Comparison of ENCODE assay signal across 10 mouse cellular contexts in the genomic region with DNA sequence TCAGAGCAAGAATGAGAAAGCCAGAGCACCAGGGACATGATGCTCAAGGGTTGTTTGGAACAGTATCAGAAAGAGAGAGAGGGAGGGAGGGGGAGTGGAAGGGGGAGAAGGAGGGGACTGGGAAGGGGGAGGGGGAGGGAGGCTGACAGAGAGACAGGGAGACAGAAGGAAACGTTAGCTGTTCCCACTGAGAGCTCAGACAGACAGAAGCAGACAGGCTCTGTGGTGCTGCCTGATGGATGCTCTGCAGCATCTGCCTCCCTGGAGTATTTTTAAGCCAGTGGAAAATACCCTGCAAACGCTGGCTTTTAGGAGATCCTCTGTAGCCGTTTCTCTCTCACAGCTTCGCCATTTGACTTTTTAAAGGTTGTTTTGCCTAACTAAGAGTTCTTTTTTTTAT. TPM values are rescaled to one million over a fixed set of nuclear protein-coding genes. Genes with fewer than 3 reads are reported as not detected.
A peak's percentile ranks its signal among the peaks of the same experiment; 100 is the strongest.
DNase-seq lines count a peak whose midpoint lies in the region; ATAC-seq and TF ChIP-seq lines count a peak whose summit lies in the region.
"Had no signal": no experiment of that assay in that cellular context is flagged by ENCODE, and none has a peak within 500 bp of the region (broad histone marks: within the 10 kb centered on the region; RNA-seq: fewer than 3 reads in every experiment).

No protein-coding gene starts in this region.

- 46% methylated on average over 4 of the region's 4 CpGs for WGBS in kidney, postnatal 0 days

- no peak overlapping the region for H3K4me2 ChIP-seq in kidney, postnatal 0 days (ENCODE audit: low read length)
- H3K4me2 ChIP-seq: embryonic facial prominence, embryonic 13.5 days; liver, embryonic 13.5 days had no signal

- no peaks in the 10 kb centered on the region for H3K9me3 ChIP-seq in kidney, postnatal 0 days (replicated peaks; ENCODE audit: low read length)
- H3K9me3 ChIP-seq: embryonic facial prominence, embryonic 13.5 days; liver, embryonic 13.5 days had no signal

- no peaks in the 10 kb centered on the region for H3K4me1 ChIP-seq in kidney, postnatal 0 days (replicated peaks; ENCODE audit: insufficient read depth, low read length)
- H3K4me1 ChIP-seq: liver, embryonic 13.5 days had no signal

- no peak overlapping the region for H3K27ac ChIP-seq in kidney, postnatal 0 days
- H3K27ac ChIP-seq: embryonic facial prominence, embryonic 13.5 days; liver, embryonic 13.5 days had no signal

- intact Hi-C loops in left cerebral cortex, postnatal 25 days (cut with DNase I) = no loop called here

- ATAC-seq in kidney, postnatal 0 days (replicated peaks; ENCODE audit: low FRiP score, low read depth) = no peak

- no peaks in the 10 kb centered on the region for H3K27me3 ChIP-seq in kidney, postnatal 0 days (ENCODE audit: insufficient read depth, low read length)
- H3K27me3 ChIP-seq: embryonic facial prominence, embryonic 13.5 days; liver, embryonic 13.5 days had no signal

- H3K36me3 ChIP-seq in kidney, postnatal 0 days (ENCODE audit: insufficient read depth, low read length) = peaks cover 8% of the 10 kb centered on the region; the same call in 1 of the 2 replicates

- DNase-seq in embryo, embryonic 11.5 days (ENCODE audit: low read depth, low spot score) = peak; percentile 5
- DNase-seq in embryo, embryonic 10 days (ENCODE audit: low spot score) = no peak
- DNase-seq in kidney, postnatal 0 days (ENCODE audit: low spot score) = peak; percentile 6
- DNase-seq in kidney, adult 8-10 months = no peak
- peak; percentile 86 for DNase-seq in brain, adult 2 months (ENCODE audit: low read depth, low spot score)
- DNase-seq in left cerebral cortex, postnatal 25 days (ENCODE audit: low spot score in 2 of 2) = peak; percentile 47 to 83
- no peak for DNase-seq in adrenal gland, adult 18-20 months (ENCODE audit: low spot score in 2 of 2)
- no peak for DNase-seq in spleen, adult 18-20 months
- DNase-seq: liver, embryonic 13.5 days had no signal

- no peak overlapping the region for H3K9ac ChIP-seq in kidney, postnatal 0 days (ENCODE audit: low read depth, low read length)
- H3K9ac ChIP-seq: embryonic facial prominence, embryonic 13.5 days; liver, embryonic 13.5 days had no signal

- H3K4me3 ChIP-seq in kidney, postnatal 0 days (replicated peaks; ENCODE audit: low read depth, low read length) = no peak overlapping the region
- H3K4me3 ChIP-seq: embryonic facial prominence, embryonic 13.5 days; liver, embryonic 13.5 days had no signal

- no peak for TF ChIP-seq CTCF in kidney, postnatal 0 days (IDR thresholded peaks at IDR 0.05; ENCODE audit: low read depth)

RNA-seq across cellular contexts. Expression of gene Actg2, which starts 4.0 kb away (rescaled TPM):
- 21.8 and 28.8 TPM in 2 replicates for polyA plus RNA-seq in kidney, postnatal 0 days (2015; fragmentation: Nextera tagmentation; extraction: Ambion mirVana)
- total RNA-seq in left cerebral cortex, postnatal 25 days (2021) = not detected
- under 1 TPM; 0.38 to 0.53 TPM for total RNA-seq in adrenal gland, adult 18-20 months (2021)

RNA-seq across cellular contexts. Expression of gene Stambp, which starts 32.5 kb away (rescaled TPM):
- polyA plus RNA-seq in kidney, postnatal 0 days (2015; fragmentation: Nextera tagmentation; extraction: Ambion mirVana) = 30.2 and 31.2 TPM in 2 replicates
- total RNA-seq in left cerebral cortex, postnatal 25 days (2021) = 10 to 100 TPM; 31.1 to 31.6 TPM
- total RNA-seq in adrenal gland, adult 18-20 months (2021) = 10 to 100 TPM; 20.6 to 21.8 TPM

RNA-seq across cellular contexts. Expression of gene Dguok, which starts 33.2 kb away (rescaled TPM):
- 73.0 and 75.5 TPM in 2 replicates for polyA plus RNA-seq in kidney, postnatal 0 days (2015; fragmentation: Nextera tagmentation; extraction: Ambion mirVana)
- total RNA-seq in left cerebral cortex, postnatal 25 days (2021) = 10 to 100 TPM; 23.3 to 25.3 TPM
- total RNA-seq in adrenal gland, adult 18-20 months (2021) = 10 to 100 TPM; 36.7 to 38.4 TPM

Comparison
In these comparisons a context has a peak if more than half of its experiments do, and no peak if none do; other contexts are left out.
1. DNase-seq: peak in embryo, embryonic 11.5 days (single experiment), kidney, postnatal 0 days (single experiment), brain, adult 2 months (single experiment) and left cerebral cortex, postnatal 25 days (2 of 2); none in embryo, embryonic 10 days (single experiment), kidney, adult 8-10 months (0 of 2), adrenal gland, adult 18-20 months (0 of 2) and spleen, adult 18-20 months (0 of 2).